Mouse (Mus musculus) erythroid progenitor cell, adult 5-6 weeks (primary cell): ENCODE results near the gene Spaca6. TPM values are rescaled to one million over a fixed set of nuclear protein-coding genes. Genes with fewer than 3 reads are reported as not detected.

Source experiments
- ATAC-seq: replicated peaks from 2 replicates; pipeline ENCODE4 v1.8.0; 2016; ENCODE audit warnings: moderate number of reproducible peaks, mild to moderate bottlenecking, moderate TSS enrichment, inconsistent platforms; ENCODE audit not compliant: poor library complexity, low FRiP score, severe bottlenecking
- total RNA-seq, 2 experiments: library from RNA; stranded (forward) in 1 of 2; stranded (reverse) in 1 of 2; fragments of 150-400 nt in 1 of 2; fragments of 186-747, 209-891 nt in 1 of 2; gene quantifications; 2 replicates each; pipeline versions ENCODE4 v1.2.3 to v1.2.4; 2015 to 2017; ENCODE audit warnings: low replicate concordance in 2 of 2

Spaca6 gene
- total RNA-seq, 2 experiments from 2014 or later, result not detected

GRCm38 (mm10) chr17:17889732-17890425 lies 62.9 kb downstream of the Spaca6 start:
- no peak for ATAC-seq

Other genes starting within 250 kb of the Spaca6 start
- gene Lnpep, start 202.1 kb upstream of the Spaca6 start, total RNA-seq (2015; ENCODE audit: low replicate concordance), result 45.0 and 50.7 TPM in 2 replicates
- gene Lnpep, start 202.1 kb upstream of the Spaca6 start, total RNA-seq (2017; ENCODE audit: low replicate concordance), result 36.1 TPM in 2 replicates
- not detected in 2 replicates for gene Vmn2r90, start 123.4 kb upstream of the Spaca6 start, total RNA-seq (2015; ENCODE audit: low replicate concordance)
- not detected in 2 replicates for gene Vmn2r90, start 123.4 kb upstream of the Spaca6 start, total RNA-seq (2017; ENCODE audit: low replicate concordance)
- gene Has1, start 28.0 kb downstream of the Spaca6 start, total RNA-seq (2015; ENCODE audit: low replicate concordance), result not detected in 2 replicates
- gene Has1, start 28.0 kb downstream of the Spaca6 start, total RNA-seq (2017; ENCODE audit: low replicate concordance), result not detected in 2 replicates
- 5.0 and 13.4 TPM in 2 replicates for gene Fpr1, start 56.8 kb downstream of the Spaca6 start, total RNA-seq (2015; ENCODE audit: low replicate concordance)
- gene Fpr1, start 56.8 kb downstream of the Spaca6 start, total RNA-seq (2017; ENCODE audit: low replicate concordance), result 4.5 and 9.2 TPM in 2 replicates
- 63.3 and 73.2 TPM in 2 replicates for gene Fpr2, start 60.7 kb downstream of the Spaca6 start, total RNA-seq (2015; ENCODE audit: low replicate concordance)
- 4.9 and 13.5 TPM in 2 replicates for gene Fpr2, start 60.7 kb downstream of the Spaca6 start, total RNA-seq (2017; ENCODE audit: low replicate concordance)
- gene Fpr3, start 60.7 kb downstream of the Spaca6 start, total RNA-seq (2015; ENCODE audit: low replicate concordance), result not detected in 2 replicates
- not detected in 2 replicates for gene Fpr3, start 60.7 kb downstream of the Spaca6 start, total RNA-seq (2017; ENCODE audit: low replicate concordance)
- gene Fpr-rs4, start 194.6 kb downstream of the Spaca6 start, total RNA-seq (2015; ENCODE audit: low replicate concordance), result not detected in 2 replicates
- gene Fpr-rs4, start 194.6 kb downstream of the Spaca6 start, total RNA-seq (2017; ENCODE audit: low replicate concordance), result not detected in 2 replicates
- gene Vmn2r124, start 222.3 kb downstream of the Spaca6 start, total RNA-seq (2015; ENCODE audit: low replicate concordance), result not detected in 2 replicates
- gene Vmn2r124, start 222.3 kb downstream of the Spaca6 start, total RNA-seq (2017; ENCODE audit: low replicate concordance), result not detected in 2 replicates